Mouse (Mus musculus): ENCODE results near the gene Ncoa1. TPM values are rescaled to one million over a fixed set of nuclear protein-coding genes. Genes with fewer than 3 reads are reported as not detected.

The Ncoa1 gene
- polyA plus RNA-seq, 1 experiment from 2014 or later, result 9.5 TPM

DNA sequence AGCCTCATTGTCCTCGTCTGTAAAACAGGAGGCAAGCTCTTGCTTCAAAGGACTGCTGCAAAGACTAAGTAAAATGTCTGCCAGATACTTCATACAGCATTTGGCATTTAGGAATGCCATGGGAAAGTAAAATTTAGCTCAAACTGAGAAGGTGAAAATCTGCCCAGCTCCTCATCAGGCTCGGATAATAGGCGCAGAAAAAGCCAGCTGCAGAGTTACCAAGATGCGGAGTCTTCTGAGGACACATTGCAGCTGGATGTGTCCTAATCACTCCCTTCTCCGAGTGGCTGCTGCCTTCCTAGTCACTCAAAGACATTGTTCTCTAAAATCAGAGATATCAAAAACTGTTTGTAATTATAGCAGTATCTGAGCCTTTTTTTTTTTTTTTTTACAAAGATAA, 4.7 kb upstream of the Ncoa1 start:
- Histone ChIP-seq H3K9ac (ENCODE audit: low read length) (no peak overlapping the region), H3K4me2 (ENCODE audit: low read length) (no peak overlapping the region), H3K9me3 (ENCODE audit: control insufficient read depth, low read length) (no peaks in the 10 kb centered on the region), H3K36me3 (ENCODE audit: control insufficient read depth, insufficient read depth, low read length) (no peaks in the 10 kb centered on the region), H3K27me3 (replicated peaks; ENCODE audit: control insufficient read depth, insufficient read depth, low read length) (no peaks in the 10 kb centered on the region), H3K27ac (ENCODE audit: low read depth) (no peak overlapping the region), H3K4me1 (replicated peaks; ENCODE audit: control insufficient read depth, insufficient read depth, low read length) (no peaks in the 10 kb centered on the region), H3K4me3 (ENCODE audit: low read depth, low read length) (no peak overlapping the region)
- DNase-seq (ENCODE audit: low spot score), result no peak
- no peak for ATAC-seq (replicated peaks; ENCODE audit: low FRiP score, low TSS enrichment, low read depth)
- 77% methylated on average over 5 of the region's 5 CpGs for WGBS

DNA sequence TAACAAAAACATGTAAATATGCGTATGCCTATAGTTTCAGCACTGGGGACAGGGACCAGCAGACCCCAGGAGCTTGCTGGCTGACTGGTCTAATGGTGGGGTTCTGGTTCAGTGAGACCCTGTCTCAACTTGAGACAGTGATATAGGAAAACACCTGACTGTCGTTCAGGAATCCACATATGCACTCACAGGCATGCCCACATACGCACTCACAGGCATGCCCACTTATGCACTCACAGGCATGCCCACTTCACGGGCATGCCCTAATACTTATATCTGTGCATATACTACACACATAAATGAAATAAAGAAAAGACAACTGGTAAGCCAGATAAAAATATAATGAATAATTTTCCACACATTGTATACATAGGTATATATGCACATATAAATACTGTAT, 3.3 kb upstream of the Ncoa1 start:
- Histone ChIP-seq H3K4me2 (ENCODE audit: low read length) (no peak overlapping the region), H3K27me3 (replicated peaks; ENCODE audit: control insufficient read depth, insufficient read depth, low read length) (peaks cover 4% of the 10 kb centered on the region; the same call in 1 of the 2 replicates), H3K4me1 (replicated peaks; ENCODE audit: control insufficient read depth, insufficient read depth, low read length) (no peaks in the 10 kb centered on the region), H3K4me3 (ENCODE audit: low read depth, low read length) (no peak overlapping the region), H3K36me3 (ENCODE audit: control insufficient read depth, insufficient read depth, low read length) (no peaks in the 10 kb centered on the region), H3K27ac (ENCODE audit: low read depth) (no peak overlapping the region), H3K9me3 (ENCODE audit: control insufficient read depth, low read length) (no peaks in the 10 kb centered on the region), H3K9ac (ENCODE audit: low read length) (no peak overlapping the region)
- WGBS, result 84% methylated on average over 4 of the region's 4 CpGs
- ATAC-seq (replicated peaks; ENCODE audit: low FRiP score, low TSS enrichment, low read depth), result no peak
- DNase-seq (ENCODE audit: low spot score), result no peak

DNA sequence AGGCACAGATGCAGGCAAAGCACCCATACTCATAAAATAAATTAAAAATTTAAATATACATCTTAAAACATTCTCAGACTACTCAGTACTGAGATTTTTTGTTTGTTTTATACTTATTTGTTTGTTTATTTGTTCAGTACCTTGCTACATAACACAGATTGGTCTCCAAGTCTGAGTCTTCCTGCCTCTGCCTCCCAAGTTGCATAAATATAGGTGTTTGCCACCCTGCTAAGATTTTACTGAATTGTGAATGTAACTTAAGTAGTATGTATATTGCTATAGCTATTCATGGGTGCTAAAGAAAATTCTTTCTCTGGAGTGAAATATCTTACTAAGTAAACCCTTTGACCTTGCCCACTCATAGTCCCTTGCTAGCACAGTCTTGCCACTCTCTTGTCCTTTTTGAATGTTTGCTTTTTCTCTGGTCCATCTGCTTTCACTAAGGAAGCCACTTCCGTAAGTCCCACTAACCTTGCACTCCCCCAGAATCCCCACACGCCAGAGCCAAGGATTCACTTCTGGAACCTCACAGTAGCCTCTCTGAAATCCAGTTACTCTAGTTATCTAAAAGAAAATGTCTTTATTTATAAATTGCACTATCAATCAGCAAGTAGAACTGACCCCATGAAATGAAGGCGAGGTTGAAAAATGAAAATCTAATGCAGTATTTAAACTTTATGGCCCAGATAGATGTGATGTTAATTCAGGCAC, 2.3 kb upstream of the Ncoa1 start:
- no peaks in the 10 kb centered on the region for H3K4me1 ChIP-seq (replicated peaks; ENCODE audit: control insufficient read depth, insufficient read depth, low read length)
- no peak overlapping the region for H3K4me3 ChIP-seq (ENCODE audit: low read depth, low read length)
- WGBS, result 75% methylated on average over 3 of the region's 3 CpGs
- H3K27ac ChIP-seq (ENCODE audit: low read depth), result no peak overlapping the region
- no peak for ATAC-seq (replicated peaks; ENCODE audit: low FRiP score, low TSS enrichment, low read depth)
- no peak for DNase-seq (ENCODE audit: low spot score)
- H3K9ac ChIP-seq (ENCODE audit: low read length), result no peak overlapping the region
- peaks cover 7% of the 10 kb centered on the region; the same call in 1 of the 2 replicates for H3K27me3 ChIP-seq (replicated peaks; ENCODE audit: control insufficient read depth, insufficient read depth, low read length)
- no peaks in the 10 kb centered on the region for H3K9me3 ChIP-seq (ENCODE audit: control insufficient read depth, low read length)
- no peaks in the 10 kb centered on the region for H3K36me3 ChIP-seq (ENCODE audit: control insufficient read depth, insufficient read depth, low read length)
- no peak overlapping the region for H3K4me2 ChIP-seq (ENCODE audit: low read length)

DNA sequence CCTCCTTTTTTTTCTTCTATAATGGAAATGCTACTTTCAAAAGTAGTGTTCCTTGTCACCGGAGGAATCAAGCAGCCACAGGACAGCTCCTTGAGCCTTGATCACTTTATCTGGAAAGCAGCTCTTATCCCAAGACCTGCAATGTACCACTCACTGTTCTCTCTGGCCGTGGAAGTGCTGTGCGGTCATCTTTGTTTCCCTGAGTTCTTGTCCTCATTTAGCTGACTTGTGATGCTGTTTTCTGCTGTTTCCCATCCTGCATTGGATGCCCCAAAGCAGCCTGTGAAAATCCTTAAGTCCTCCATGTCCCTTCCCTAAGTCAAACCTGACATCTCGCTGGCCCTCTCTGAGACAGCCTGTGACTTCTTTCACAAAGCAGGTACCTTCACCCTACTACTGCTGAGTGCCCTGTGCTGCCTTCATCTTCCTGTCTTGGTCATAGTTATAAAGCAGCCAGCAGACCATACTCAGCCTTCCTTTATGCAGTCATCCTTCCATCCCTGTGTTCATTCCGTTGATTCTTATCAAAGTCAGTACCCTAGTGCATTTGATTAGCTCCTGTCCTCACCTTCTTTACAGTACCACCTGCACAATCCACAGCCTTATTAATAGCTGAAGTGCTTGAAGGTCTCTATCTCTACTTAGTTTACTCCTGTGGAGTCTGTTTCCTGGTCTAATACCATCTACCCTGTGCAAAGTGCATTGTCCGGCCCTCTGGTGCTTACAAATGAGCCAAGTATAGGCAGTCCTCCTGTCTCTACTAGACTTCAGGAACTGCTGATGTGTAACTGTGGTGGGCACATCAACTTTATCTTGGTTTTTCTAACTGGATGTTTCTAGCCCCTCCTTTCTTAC, 1.2 kb upstream of the Ncoa1 start:
- 80% methylated on average over 6 of the region's 6 CpGs for WGBS
- no peak for ATAC-seq (replicated peaks; ENCODE audit: low FRiP score, low TSS enrichment, low read depth)
- no peak overlapping the region for H3K4me3 ChIP-seq (ENCODE audit: low read depth, low read length)

DNA sequence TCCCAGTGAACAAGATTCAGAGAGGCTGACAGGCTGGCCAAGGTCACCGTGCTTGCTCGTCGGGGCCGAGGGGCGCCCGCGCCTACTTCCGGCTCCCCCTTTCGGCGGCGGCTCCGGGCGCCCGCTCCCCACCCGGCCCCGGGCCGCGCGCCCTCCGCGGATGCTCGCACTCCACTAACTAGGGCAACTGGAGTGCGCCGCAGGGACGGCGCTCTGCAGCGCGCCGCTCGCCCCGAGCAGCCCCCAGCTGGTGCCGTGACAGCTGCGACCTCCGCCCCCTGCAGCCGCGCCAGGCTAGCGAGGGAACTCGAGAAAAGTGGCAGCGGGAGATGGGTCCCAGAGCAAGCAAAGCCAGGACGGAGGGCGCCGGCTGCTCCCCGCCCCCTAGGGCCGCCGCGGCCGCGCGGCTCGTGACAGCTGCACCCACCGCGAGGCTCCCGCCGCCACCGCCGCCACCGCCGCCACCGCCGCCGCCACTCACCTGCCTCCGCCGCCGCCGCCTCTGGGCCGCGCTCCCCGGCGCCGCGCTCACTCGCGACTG, 621 bp downstream of the Ncoa1 start:
- under 1% methylated on average over 60 of the region's 73 CpGs for WGBS
- Histone ChIP-seq H3K27ac (ENCODE audit: low read depth) (peak overlapping the region; percentile 81; the same call in 1 of the 2 replicates), H3K36me3 (ENCODE audit: control insufficient read depth, insufficient read depth, low read length) (no peaks in the 10 kb centered on the region), H3K9me3 (ENCODE audit: control insufficient read depth, low read length) (no peaks in the 10 kb centered on the region), H3K4me2 (ENCODE audit: low read length) (peak overlapping the region; percentile 80), H3K9ac (ENCODE audit: low read length) (peak overlapping the region; percentile 85), H3K27me3 (replicated peaks; ENCODE audit: control insufficient read depth, insufficient read depth, low read length) (peaks cover 11% of the 10 kb centered on the region; the same call in 1 of the 2 replicates), H3K4me1 (replicated peaks; ENCODE audit: control insufficient read depth, insufficient read depth, low read length) (no peaks in the 10 kb centered on the region), H3K4me3 (ENCODE audit: low read depth, low read length) (peak overlapping the region; percentile 86)
- peak; percentile 77 for ATAC-seq (replicated peaks; ENCODE audit: low FRiP score, low TSS enrichment, low read depth)
- peak; percentile 85 for DNase-seq (ENCODE audit: low spot score)

More for the DNA sequence above, 1.2 kb upstream of the Ncoa1 start:
- no peaks in the 10 kb centered on the region for H3K36me3 ChIP-seq (ENCODE audit: control insufficient read depth, insufficient read depth, low read length)
- H3K9ac ChIP-seq (ENCODE audit: low read length), result no peak overlapping the region
- DNase-seq (ENCODE audit: low spot score), result no peak
- peaks cover 11% of the 10 kb centered on the region; the same call in 1 of the 2 replicates for H3K27me3 ChIP-seq (replicated peaks; ENCODE audit: control insufficient read depth, insufficient read depth, low read length)
- no peak overlapping the region for H3K27ac ChIP-seq (ENCODE audit: low read depth)
- H3K4me2 ChIP-seq (ENCODE audit: low read length), result peak overlapping the region; percentile 80
- H3K9me3 ChIP-seq (ENCODE audit: control insufficient read depth, low read length), result no peaks in the 10 kb centered on the region
- H3K4me1 ChIP-seq (replicated peaks; ENCODE audit: control insufficient read depth, insufficient read depth, low read length), result no peaks in the 10 kb centered on the region

DNA sequence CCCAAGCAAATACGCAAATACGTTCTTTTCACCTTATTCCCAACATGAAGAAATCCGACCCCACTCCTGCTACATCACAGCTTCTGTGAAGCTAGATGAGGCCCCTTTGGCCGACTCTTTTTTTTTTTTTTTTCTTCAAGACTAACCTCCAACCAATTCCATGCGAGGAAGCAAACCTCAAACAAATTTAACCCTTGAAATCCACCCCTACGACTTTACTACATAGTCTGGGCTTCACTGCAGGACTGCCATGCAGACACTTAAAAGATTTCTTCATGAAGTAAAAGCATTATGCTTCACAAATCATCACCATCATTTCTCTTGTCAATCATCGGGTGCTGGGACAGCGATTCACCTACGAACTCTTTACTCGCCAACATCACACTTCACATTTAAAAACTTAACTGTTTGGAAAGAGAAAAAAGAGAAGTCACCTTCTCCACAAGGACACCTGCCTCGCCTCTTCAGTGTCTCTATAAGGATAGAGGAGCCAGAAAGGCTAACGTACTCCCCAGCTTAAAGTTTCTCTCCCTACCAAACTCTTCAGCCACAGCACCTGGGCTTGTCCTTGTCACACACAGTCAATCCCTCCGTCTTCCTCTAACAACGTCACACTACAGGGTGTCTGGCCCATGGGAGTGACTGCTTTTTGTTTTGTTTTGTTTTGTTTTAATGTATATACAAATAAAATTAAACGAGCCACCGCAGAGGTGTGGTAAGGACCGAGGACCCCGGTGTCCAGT, 1.6 kb downstream of the Ncoa1 start:
- H3K4me3 ChIP-seq (ENCODE audit: low read depth, low read length), result peak overlapping the region; percentile 86
- H3K4me1 ChIP-seq (replicated peaks; ENCODE audit: control insufficient read depth, insufficient read depth, low read length), result no peaks in the 10 kb centered on the region
- H3K9me3 ChIP-seq (ENCODE audit: control insufficient read depth, low read length), result no peaks in the 10 kb centered on the region
- no peak for ATAC-seq (replicated peaks; ENCODE audit: low FRiP score, low TSS enrichment, low read depth)
- peak overlapping the region; percentile 80 for H3K4me2 ChIP-seq (ENCODE audit: low read length)
- peaks cover 11% of the 10 kb centered on the region; the same call in 1 of the 2 replicates for H3K27me3 ChIP-seq (replicated peaks; ENCODE audit: control insufficient read depth, insufficient read depth, low read length)
- H3K9ac ChIP-seq (ENCODE audit: low read length), result peak overlapping the region; percentile 85
- DNase-seq (ENCODE audit: low spot score), result peak; percentile 54
- WGBS, result 13% methylated on average over 18 of the region's 18 CpGs
- no peaks in the 10 kb centered on the region for H3K36me3 ChIP-seq (ENCODE audit: control insufficient read depth, insufficient read depth, low read length)
- no peak overlapping the region for H3K27ac ChIP-seq (ENCODE audit: low read depth)

DNA sequence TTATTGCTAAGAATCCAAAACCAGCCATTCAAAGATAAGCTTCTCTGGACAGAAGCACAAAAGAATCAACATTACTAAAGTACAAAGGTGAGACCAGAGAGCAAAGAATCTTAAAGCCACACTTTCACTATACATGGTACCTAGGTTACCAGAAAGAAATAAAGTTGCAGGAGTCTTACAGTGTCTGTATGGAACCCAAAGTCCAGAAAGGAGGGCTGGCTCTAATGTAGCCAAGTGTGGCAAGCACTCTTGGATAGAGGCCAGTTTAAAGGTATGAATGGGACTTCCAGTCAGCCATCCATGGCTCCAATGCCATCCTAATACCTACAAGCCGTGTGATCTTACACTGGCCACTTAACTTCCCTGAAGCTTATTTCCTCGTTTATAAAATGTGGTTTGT, 7.9 kb downstream of the Ncoa1 start:
- WGBS, result 63% methylated on average over 2 of the region's 2 CpGs
- H3K4me2 ChIP-seq (ENCODE audit: low read length), result no peak overlapping the region
- no peaks in the 10 kb centered on the region for H3K4me1 ChIP-seq (replicated peaks; ENCODE audit: control insufficient read depth, insufficient read depth, low read length)
- H3K9me3 ChIP-seq (ENCODE audit: control insufficient read depth, low read length), result no peaks in the 10 kb centered on the region
- no peak overlapping the region for H3K4me3 ChIP-seq (ENCODE audit: low read depth, low read length)
- 0 out of 2 replicates have a peak, but pooled peaks cover 3% of the 10 kb centered on the region for H3K27me3 ChIP-seq (replicated peaks; ENCODE audit: control insufficient read depth, insufficient read depth, low read length)
- ATAC-seq (replicated peaks; ENCODE audit: low FRiP score, low TSS enrichment, low read depth) (no peak), DNase-seq (ENCODE audit: low spot score) (no peak)
- no peak overlapping the region for H3K9ac ChIP-seq (ENCODE audit: low read length)
- H3K27ac ChIP-seq (ENCODE audit: low read depth), result no peak overlapping the region
- no peaks in the 10 kb centered on the region for H3K36me3 ChIP-seq (ENCODE audit: control insufficient read depth, insufficient read depth, low read length)

DNA sequence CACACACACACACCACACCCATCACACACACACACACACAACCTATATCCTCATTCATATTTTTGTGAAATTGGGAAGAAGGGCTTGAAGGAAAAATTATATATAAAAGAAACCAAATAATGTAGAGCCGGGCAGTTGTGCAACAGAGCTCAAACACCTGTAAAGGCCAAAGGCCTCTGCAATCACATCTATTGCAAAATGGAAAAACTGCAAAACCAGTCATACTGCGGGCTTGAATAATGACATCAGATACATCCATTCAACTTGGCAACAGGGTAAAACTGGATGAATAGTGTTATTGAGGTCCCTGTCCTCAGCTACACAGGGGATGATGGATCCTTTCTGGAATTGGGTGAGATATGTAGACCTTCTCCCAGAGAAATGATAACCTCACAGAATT, 13.3 kb downstream of the Ncoa1 start:
- DNase-seq (ENCODE audit: low spot score), result no peak
- no peak overlapping the region for H3K27ac ChIP-seq (ENCODE audit: low read depth)
- no peaks in the 10 kb centered on the region for H3K27me3 ChIP-seq (replicated peaks; ENCODE audit: control insufficient read depth, insufficient read depth, low read length)
- ATAC-seq (replicated peaks; ENCODE audit: low FRiP score, low TSS enrichment, low read depth), result no peak
- H3K9ac ChIP-seq (ENCODE audit: low read length), result no peak overlapping the region
- H3K4me2 ChIP-seq (ENCODE audit: low read length), result no peak overlapping the region
- no peaks in the 10 kb centered on the region for H3K9me3 ChIP-seq (ENCODE audit: control insufficient read depth, low read length)
- no peaks in the 10 kb centered on the region for H3K4me1 ChIP-seq (replicated peaks; ENCODE audit: control insufficient read depth, insufficient read depth, low read length)
- H3K4me3 ChIP-seq (ENCODE audit: low read depth, low read length), result no peak overlapping the region
- WGBS, result 83% methylated on average over 2 of the region's 2 CpGs
- no peaks in the 10 kb centered on the region for H3K36me3 ChIP-seq (ENCODE audit: control insufficient read depth, insufficient read depth, low read length)

Measured in intestine, embryonic 14.5 days (tissue).